Mouse (Mus musculus) forebrain, embryonic 12.5 days (tissue): Measurements from ENCODE around the gene Adgb. TPM values are rescaled to one million over a fixed set of nuclear protein-coding genes. Genes with fewer than 3 reads are reported as not detected.

ENCODE experiments used
- ATAC-seq: fragments of 200-750 bp; cut with Nextera tagmentation; 2 replicates; pipeline ENCODE4 v1.8.0; 2017; ENCODE audit warnings: moderate TSS enrichment; ENCODE audit not compliant: low FRiP score
- H3K27ac ChIP-seq: fragments of 300-500 bp; sonication (generic); 2 replicates; pipeline ENCODE4 v1.5.1; 2016; ENCODE audit warnings: mild to moderate bottlenecking
- H3K27me3 ChIP-seq: fragments of 300-500 bp; sonication (generic); 2 replicates; pipeline ENCODE4 v1.6.1; 2016; ENCODE audit warnings: mild to moderate bottlenecking
- H3K36me3 ChIP-seq: fragments of 300-500 bp; sonication (generic); replicated peaks from 2 replicates; pipeline ENCODE4 v1.6.1; 2016; ENCODE audit warnings: mild to moderate bottlenecking
- H3K4me1 ChIP-seq: fragments of 300-500 bp; sonication (generic); 2 replicates; pipeline ENCODE4 v1.6.1; 2016
- H3K4me2 ChIP-seq: fragments of 300-500 bp; sonication (generic); 2 replicates; pipeline ENCODE4 v1.6.1; 2016; ENCODE audit warnings: mild to moderate bottlenecking, moderate library complexity
- H3K4me3 ChIP-seq: fragments of 300-500 bp; sonication (generic); replicated peaks from 2 replicates; pipeline ENCODE4 v1.5.1; 2016; ENCODE audit warnings: mild to moderate bottlenecking
- H3K9ac ChIP-seq: fragments of 300-500 bp; sonication (generic); 2 replicates; pipeline ENCODE4 v1.6.1; 2016; ENCODE audit warnings: mild to moderate bottlenecking
- H3K9me3 ChIP-seq: fragments of 300-500 bp; sonication (generic); 2 replicates; pipeline ENCODE4 v1.6.1; 2016
- WGBS: fragments of 180-500 bp; shearing (Covaris S2); methylation state at CpG from one replicate; pipeline ENCODE4 v1.1.7; 2016; 5-methylcytosine and 5-hydroxymethylcytosine counted together
- polyA plus RNA-seq: library from polyadenylated mRNA; unstranded; fragments of >200 nt; fragmentation: Nextera tagmentation; extraction: Ambion mirVana; gene quantifications from 2 replicates; pipeline ENCODE4 v1.2.1, GENCODE M21; 2016

Adgb gene
- polyA plus RNA-seq, 1 experiment from 2014 or later, result 0.15 TPM

DNA sequence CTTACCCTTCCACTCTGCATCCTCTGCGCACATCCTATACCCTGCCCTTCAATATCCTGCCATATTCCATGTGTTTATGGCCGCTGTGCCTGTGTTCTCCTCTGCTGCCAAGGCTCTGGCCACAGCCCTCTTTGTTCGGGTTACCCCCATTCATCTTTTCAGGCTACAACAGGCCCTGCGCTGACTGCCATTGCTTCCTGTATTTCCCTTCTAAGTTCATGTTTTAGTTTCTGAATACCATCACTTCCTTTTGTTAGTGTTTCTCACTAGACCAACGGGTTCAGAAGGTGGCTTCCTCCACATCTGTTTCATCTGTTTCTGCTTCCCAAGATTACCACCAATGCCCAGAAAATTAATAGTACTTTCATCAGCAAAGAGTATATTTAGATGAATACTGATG lies 42.5 kb downstream of the Adgb start:
- Histone ChIP-seq H3K27ac (no peak overlapping the region), H3K4me2 (no peak overlapping the region), H3K4me1 (no peaks in the 10 kb centered on the region), H3K9me3 (no peaks in the 10 kb centered on the region), H3K36me3 (no peaks in the 10 kb centered on the region), H3K27me3 (no peaks in the 10 kb centered on the region), H3K9ac (no peak overlapping the region), H3K4me3 (no peak overlapping the region)
- no peak for ATAC-seq
- 83% methylated on average over 5 of the region's 5 CpGs for WGBS

DNA sequence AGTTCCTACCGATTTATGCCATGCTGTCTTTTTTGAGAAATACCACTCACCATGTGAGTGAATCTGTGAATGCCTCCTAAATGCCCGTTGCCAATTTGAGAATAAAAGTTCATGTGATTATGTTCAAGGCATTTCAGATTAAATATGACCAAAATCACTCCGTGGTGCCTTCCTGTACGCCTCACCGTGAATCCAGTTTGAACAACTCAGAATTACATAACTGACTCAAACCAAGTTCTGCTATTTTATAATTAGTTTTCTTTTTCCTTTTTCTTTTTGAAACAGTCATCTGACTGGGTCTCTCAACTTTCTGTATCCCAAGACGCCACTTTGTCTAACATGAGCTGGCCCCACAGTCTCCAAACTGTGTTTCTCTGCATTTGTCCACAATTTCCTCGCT lies 43.1 kb downstream of the Adgb start:
- Histone ChIP-seq H3K9ac (no peak overlapping the region), H3K9me3 (no peaks in the 10 kb centered on the region), H3K36me3 (no peaks in the 10 kb centered on the region), H3K4me1 (no peaks in the 10 kb centered on the region), H3K27me3 (no peaks in the 10 kb centered on the region), H3K27ac (no peak overlapping the region), H3K4me3 (no peak overlapping the region), H3K4me2 (no peak overlapping the region)
- WGBS, result 90% methylated on average over 7 of the region's 7 CpGs
- no peak for ATAC-seq

DNA sequence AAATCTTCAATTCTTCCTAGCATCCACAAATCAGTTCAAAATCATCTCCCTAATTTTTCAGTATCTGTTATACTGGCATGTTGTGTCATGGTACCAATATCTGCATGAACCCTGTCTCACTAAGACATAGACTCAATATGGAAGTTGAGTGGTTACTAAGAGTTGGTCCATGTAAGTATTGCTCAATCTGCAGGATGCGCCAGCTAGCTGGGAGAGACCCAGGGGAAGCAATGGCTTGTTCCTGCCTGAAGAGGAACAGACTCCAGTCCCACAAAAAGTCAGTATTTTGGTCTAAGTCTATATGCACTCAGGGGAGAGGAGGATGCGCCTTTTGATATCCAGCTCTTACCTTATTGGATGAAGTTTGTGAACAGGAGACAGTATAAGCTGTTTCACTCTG lies 47.7 kb downstream of the Adgb start:
- Histone ChIP-seq H3K4me3 (no peak overlapping the region), H3K4me2 (no peak overlapping the region), H3K27me3 (no peaks in the 10 kb centered on the region), H3K4me1 (no peaks in the 10 kb centered on the region), H3K9me3 (no peaks in the 10 kb centered on the region), H3K36me3 (no peaks in the 10 kb centered on the region), H3K9ac (no peak overlapping the region), H3K27ac (no peak overlapping the region)
- no peak for ATAC-seq
- 90% methylated on average over 2 of the region's 2 CpGs for WGBS

DNA sequence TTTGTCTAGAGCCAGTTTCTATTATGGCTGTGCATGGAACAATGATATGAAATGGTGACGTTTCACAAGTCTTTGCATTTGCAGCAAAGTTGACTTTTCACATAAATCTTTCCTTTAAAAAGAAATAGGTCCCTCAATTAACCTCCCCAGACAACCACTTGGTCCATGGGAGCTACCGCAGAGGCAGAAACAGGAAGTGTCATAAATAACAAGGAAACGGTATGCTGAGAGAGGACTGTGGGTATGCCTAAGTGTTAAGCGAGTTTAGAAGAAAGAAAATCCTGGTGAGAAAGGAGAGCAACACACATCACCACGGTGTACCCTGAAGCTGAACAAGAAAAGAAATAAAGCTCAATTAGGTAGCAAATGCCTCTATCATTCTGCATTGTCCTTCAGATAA lies 61.1 kb downstream of the Adgb start:
- Histone ChIP-seq H3K27ac (no peak overlapping the region), H3K4me3 (no peak overlapping the region), H3K9ac (no peak overlapping the region), H3K9me3 (no peaks in the 10 kb centered on the region), H3K4me1 (no peaks in the 10 kb centered on the region), H3K36me3 (no peaks in the 10 kb centered on the region), H3K4me2 (no peak overlapping the region), H3K27me3 (no peaks in the 10 kb centered on the region)
- ATAC-seq, result no peak
- 85% methylated on average over 5 of the region's 5 CpGs for WGBS

DNA sequence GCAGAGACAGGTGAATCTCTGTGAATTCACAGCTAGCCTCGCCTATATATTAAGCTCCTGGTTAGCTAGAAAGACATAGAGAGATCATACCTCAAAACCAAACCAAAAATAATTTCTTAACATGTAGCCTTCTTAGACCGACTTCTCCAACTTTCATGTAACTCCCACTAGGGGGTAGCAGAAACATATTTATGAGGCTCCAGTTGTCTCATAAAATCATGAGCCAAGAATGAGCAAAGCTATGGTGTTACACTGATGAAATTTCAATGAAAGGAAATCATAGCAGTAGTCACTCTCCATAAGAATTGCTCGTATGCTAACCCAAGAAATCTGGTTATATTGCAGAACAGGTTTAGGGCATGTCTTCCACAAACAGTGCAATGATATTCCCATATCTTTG lies 64.0 kb downstream of the Adgb start:
- Histone ChIP-seq H3K4me2 (no peak overlapping the region), H3K4me1 (no peaks in the 10 kb centered on the region), H3K27ac (no peak overlapping the region), H3K9ac (no peak overlapping the region), H3K4me3 (no peak overlapping the region), H3K27me3 (no peaks in the 10 kb centered on the region), H3K36me3 (no peaks in the 10 kb centered on the region), H3K9me3 (no peaks in the 10 kb centered on the region)
- WGBS, result 65% methylated on average over 3 of the region's 3 CpGs
- ATAC-seq, result peak; percentile 72; the same call in 1 of the 2 replicates

DNA sequence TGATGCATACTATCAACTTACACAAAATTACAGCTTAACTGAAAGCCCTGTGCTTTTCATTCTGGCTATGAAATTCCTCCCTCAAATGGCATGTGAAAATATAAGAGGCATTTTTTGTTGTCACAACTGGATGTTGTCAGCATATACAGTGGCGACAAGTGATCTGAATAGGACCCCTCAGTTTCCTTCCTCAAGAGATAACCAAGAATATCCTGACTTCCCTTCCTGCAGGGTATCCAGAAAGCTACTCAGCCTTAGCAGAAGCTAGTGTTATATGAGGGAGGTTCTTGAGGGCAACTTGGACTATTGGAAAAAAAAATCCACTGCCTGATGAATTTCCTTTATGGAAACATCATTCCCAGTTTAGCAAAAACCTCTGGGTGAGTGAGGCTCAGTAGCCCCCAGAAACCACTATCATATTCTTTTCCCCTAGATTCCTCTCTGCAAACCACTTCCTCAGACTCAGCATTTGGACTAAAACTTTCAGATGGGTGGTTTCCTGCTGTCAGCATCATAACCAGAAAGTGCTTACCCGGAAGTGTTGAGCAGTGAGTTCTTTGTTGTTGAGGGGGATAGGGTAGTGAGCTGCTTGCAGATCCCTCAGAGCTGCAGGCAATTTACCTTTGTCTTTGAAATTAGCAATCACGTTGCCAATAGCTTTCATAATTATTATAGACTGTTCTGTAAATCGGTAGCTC lies 76.2 kb downstream of the Adgb start:
- no peak overlapping the region for H3K4me2 ChIP-seq
- H3K4me3 ChIP-seq, result no peak overlapping the region
- no peaks in the 10 kb centered on the region for H3K36me3 ChIP-seq
- 74% methylated on average over 4 of the region's 4 CpGs for WGBS
- no peak overlapping the region for H3K27ac ChIP-seq
- H3K9ac ChIP-seq, result no peak overlapping the region
- no peaks in the 10 kb centered on the region for H3K27me3 ChIP-seq
- no peak for ATAC-seq
- no peaks in the 10 kb centered on the region for H3K9me3 ChIP-seq
- no peaks in the 10 kb centered on the region for H3K4me1 ChIP-seq

DNA sequence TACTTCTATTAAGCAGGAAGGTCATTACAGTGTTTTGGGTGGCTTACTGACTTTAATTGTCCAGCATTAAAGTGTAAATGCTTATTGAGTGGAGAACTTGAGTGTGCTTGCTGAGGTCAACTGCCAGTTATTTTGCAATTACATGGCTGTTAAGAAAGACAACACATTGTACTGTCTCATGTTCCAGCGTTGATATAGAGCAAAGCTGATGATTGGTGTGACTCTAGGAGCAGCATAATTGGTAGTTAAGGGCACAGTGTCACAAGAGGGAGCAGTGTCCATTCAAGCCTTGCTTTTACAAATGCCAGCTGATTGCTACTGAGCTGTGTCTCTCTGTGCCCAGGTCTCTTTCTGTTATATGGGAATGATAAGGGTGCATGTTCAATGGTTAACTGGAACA lies 97.5 kb downstream of the Adgb start:
- no peak overlapping the region for H3K27ac ChIP-seq

DNA sequence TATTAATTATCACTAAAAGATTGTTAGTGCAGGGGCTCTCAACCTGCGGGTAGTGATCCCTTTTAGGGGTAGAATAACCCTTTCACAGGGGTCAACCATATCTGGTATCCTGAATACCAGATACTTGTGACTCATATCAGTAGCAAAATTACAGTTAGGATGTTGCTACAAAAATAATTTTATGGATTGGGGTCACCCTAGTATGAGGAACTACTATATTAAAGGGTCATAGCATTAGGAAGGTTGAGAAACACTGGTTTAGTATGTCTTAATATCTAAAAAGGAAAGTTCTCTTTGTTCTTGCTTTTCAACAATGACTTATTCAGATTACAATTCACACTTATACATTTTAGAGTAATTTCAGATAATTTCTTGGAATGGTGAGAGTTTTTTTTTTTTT lies 108.1 kb downstream of the Adgb start:
- WGBS, result 80% methylated on average over 1 of the region's 1 CpGs
- ATAC-seq, result no peak

More for the DNA sequence above, 97.5 kb downstream of the Adgb start:
- H3K4me2 ChIP-seq, result no peak overlapping the region
- no peak for ATAC-seq
- no peaks in the 10 kb centered on the region for H3K4me1 ChIP-seq
- H3K9ac ChIP-seq, result no peak overlapping the region
- no peaks in the 10 kb centered on the region for H3K27me3 ChIP-seq
- no peaks in the 10 kb centered on the region for H3K9me3 ChIP-seq
- H3K4me3 ChIP-seq, result no peak overlapping the region
- WGBS, result 49% methylated on average over 1 of the region's 1 CpGs
- no peaks in the 10 kb centered on the region for H3K36me3 ChIP-seq

DNA sequence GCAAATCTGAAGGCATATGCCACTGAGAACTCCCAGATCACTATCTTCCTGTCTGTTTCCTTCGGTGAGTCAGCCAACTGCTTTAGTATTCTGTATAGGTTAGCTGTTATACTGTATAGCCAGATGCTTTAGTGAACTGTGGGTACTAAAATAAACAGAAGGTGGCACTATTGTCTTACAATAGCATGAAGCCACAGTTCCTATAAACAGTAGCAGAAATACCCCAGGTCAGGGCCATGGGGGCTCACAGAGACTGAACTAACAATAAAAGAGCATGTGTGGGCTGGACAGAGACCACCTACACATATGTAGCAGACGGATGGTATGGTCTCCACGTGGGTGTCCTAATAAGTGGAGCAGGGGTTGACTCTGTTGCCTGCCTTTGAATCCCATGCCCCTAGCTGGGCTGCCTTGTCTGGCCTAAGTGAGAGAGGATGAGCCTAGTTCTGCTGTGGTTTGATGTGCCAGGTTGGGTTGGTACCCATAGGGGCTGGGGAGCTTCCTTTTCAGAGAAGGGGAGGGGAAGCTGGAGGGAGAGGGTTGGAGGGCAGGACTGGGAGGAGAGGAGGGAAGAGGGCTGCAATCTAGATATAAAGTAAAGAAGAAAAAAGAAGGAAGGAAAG lies 116.4 kb downstream of the Adgb start:
- 20% methylated on average over 3 of the region's 3 CpGs for WGBS
- no peak overlapping the region for H3K9ac ChIP-seq
- no peak overlapping the region for H3K27ac ChIP-seq
- H3K27me3 ChIP-seq, result no peaks in the 10 kb centered on the region
- no peak overlapping the region for H3K4me2 ChIP-seq
- no peaks in the 10 kb centered on the region for H3K36me3 ChIP-seq
- no peak overlapping the region for H3K4me3 ChIP-seq
- H3K9me3 ChIP-seq, result no peaks in the 10 kb centered on the region
- H3K4me1 ChIP-seq, result no peaks in the 10 kb centered on the region
- peak; percentile 69 for ATAC-seq

More for the DNA sequence above, 108.1 kb downstream of the Adgb start:
- Histone ChIP-seq H3K27me3 (no peaks in the 10 kb centered on the region), H3K9ac (no peak overlapping the region), H3K27ac (no peak overlapping the region), H3K4me1 (no peaks in the 10 kb centered on the region), H3K36me3 (no peaks in the 10 kb centered on the region), H3K4me3 (no peak overlapping the region), H3K4me2 (no peak overlapping the region), H3K9me3 (no peaks in the 10 kb centered on the region)

DNA sequence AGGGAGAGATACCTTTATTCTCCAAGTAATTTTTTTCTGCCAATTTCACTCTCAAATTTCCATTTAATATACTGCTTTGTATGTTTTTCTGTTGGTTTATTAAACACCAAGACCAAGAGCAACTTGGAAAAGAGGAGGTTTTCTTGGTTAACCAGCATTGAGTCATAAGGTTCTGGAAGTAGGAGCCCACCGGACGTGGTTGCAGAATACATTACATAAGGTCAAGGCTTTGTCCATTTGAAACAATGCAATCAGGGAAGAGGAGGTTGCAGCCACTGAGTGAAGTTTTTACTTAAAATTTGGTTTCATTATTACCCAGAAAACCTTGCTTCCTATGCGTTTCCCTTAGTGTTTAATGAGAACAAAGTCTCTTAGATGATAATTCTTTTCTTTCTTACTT lies 119.9 kb downstream of the Adgb start:
- H3K36me3 ChIP-seq, result no peaks in the 10 kb centered on the region
- no peak overlapping the region for H3K4me2 ChIP-seq
- 87% methylated on average over 3 of the region's 3 CpGs for WGBS
- no peak overlapping the region for H3K4me3 ChIP-seq
- no peak overlapping the region for H3K27ac ChIP-seq
- no peak for ATAC-seq
- H3K27me3 ChIP-seq, result no peaks in the 10 kb centered on the region
- no peaks in the 10 kb centered on the region for H3K9me3 ChIP-seq
- no peaks in the 10 kb centered on the region for H3K4me1 ChIP-seq
- H3K9ac ChIP-seq, result no peak overlapping the region

DNA sequence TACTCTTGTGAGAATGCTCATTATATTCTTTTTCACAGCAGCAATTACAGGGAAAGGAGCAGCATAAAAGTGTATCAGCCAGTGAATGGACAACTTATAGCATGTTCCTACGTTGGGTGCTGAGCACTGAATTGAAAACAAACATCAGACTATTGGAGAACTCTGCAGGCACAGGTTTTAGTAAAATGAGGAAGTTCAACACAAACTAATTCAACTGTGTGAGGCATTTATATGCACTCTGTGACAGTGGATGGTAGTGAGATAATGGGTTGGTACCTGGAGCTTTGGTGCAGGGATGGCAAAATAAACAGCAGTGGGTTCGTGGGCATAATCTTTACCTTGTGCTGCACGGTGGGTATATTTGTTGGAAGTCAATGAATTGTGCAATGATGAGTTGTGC lies 121.6 kb downstream of the Adgb start:
- WGBS, result 87% methylated on average over 3 of the region's 3 CpGs
- no peaks in the 10 kb centered on the region for H3K4me1 ChIP-seq
- H3K9ac ChIP-seq, result no peak overlapping the region
- no peaks in the 10 kb centered on the region for H3K27me3 ChIP-seq
- ATAC-seq, result no peak
- H3K27ac ChIP-seq, result no peak overlapping the region
- H3K36me3 ChIP-seq, result no peaks in the 10 kb centered on the region
- no peak overlapping the region for H3K4me3 ChIP-seq
- H3K4me2 ChIP-seq, result no peak overlapping the region
- no peaks in the 10 kb centered on the region for H3K9me3 ChIP-seq

DNA sequence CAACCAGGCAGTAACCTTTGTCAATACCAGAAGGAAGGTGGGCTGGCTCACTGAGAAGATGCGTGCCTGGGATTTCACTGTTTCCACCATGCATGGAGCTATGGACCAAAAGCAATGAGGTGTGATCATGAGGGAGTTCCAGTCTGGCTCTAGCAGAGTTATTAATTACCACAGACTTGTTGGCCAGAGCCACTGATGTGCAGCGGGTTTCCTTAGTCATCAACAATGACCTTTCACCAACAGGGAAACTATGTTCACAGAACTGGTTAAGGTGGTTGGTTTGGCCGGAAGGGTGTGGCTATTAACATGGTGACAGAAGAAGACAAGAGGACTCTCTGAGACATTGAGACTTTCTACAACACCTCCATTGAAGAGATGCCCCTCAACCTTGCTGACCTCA lies 128.2 kb downstream of the Adgb start:
- 98% methylated on average over 3 of the region's 3 CpGs for WGBS
- no peaks in the 10 kb centered on the region for H3K36me3 ChIP-seq
- no peak for ATAC-seq

DNA sequence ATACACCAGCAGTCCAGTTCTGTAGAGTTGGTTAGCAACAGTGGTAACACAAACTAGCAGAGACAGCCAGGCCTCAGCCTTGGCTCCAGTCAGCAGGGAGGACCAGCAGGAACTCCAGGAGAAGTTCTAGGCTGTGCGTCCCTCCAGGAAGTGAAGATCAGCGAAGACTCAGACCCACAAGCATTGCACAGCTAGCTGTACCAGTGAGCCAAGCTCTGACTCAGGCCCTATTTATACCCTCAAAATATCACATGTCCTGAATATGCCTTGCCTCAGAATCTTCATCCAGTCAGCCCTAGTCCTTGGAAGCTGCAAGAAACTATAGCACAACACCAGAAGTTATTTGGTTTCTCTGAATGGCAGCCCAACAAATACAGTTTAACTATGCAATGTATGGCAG lies 146.6 kb downstream of the Adgb start:
- H3K27me3 ChIP-seq, result no peaks in the 10 kb centered on the region
- no peaks in the 10 kb centered on the region for H3K9me3 ChIP-seq
- no peak overlapping the region for H3K27ac ChIP-seq
- ATAC-seq, result no peak
- H3K36me3 ChIP-seq, result no peaks in the 10 kb centered on the region
- H3K4me1 ChIP-seq, result peaks cover 5% of the 10 kb centered on the region
- H3K4me3 ChIP-seq, result no peak overlapping the region
- H3K9ac ChIP-seq, result no peak overlapping the region
- H3K4me2 ChIP-seq, result no peak overlapping the region
- WGBS, result 87% methylated on average over 2 of the region's 2 CpGs

More for the DNA sequence above, 128.2 kb downstream of the Adgb start:
- no peaks in the 10 kb centered on the region for H3K27me3 ChIP-seq
- no peaks in the 10 kb centered on the region for H3K9me3 ChIP-seq
- no peak overlapping the region for H3K9ac ChIP-seq
- H3K4me1 ChIP-seq, result no peaks in the 10 kb centered on the region
- H3K4me3 ChIP-seq, result no peak overlapping the region
- H3K4me2 ChIP-seq, result no peak overlapping the region
- no peak overlapping the region for H3K27ac ChIP-seq
